Mouse (Mus musculus) E14TG2a.4 (cell line): ENCODE measurements around the gene Brinp2.

Experiments
- CTCF ChIP-seq: conservative IDR thresholded peaks from 2 replicates; pipeline ENCODE4 v1.5.1; 2014; ENCODE audit warnings: low read length
- NANOG ChIP-seq: IDR thresholded peaks from 2 replicates; pipeline ENCODE4 v1.6.1; 2014; ENCODE audit warnings: borderline replicate concordance, low read length, mixed read lengths
- POU5F1 ChIP-seq: IDR thresholded peaks from 2 replicates; pipeline ENCODE4 v1.6.1; 2014; ENCODE audit warnings: low read length, borderline replicate concordance

- TF ChIP-seq CTCF (no peak), POU5F1 (no peak), NANOG (no peak)
Observed at GRCm38 (mm10) chr1:158259516-158260235, 96.5 kb downstream of the Brinp2 start.
